Mouse (Mus musculus) MEL (cell line): Measurements from ENCODE around the gene Slc18a3. TPM values are rescaled to one million over a fixed set of nuclear protein-coding genes. Genes with fewer than 3 reads are reported as not detected.

ENCODE experiments used
- DNase-seq: peaks from one replicate; pipeline ENCODE4 v3.0.0; 2011; ENCODE audit warnings: low read depth, low spot score
- H3K27ac ChIP-seq: 2 replicates; pipeline ENCODE4 v1.5.1; 2012; ENCODE audit warnings: low read depth, mild to moderate bottlenecking, control low read depth, low read length, moderate library complexity; ENCODE audit not compliant: control insufficient read depth
- H3K27me3 ChIP-seq, 2 experiments: fragments of 150-350 bp in 1 of 2; sonication (generic) in 1 of 2; 2 replicates each; pipeline ENCODE4 v1.6.1; 2012; ENCODE audit warnings: low read length in 2 of 2, mild to moderate bottlenecking in 2 of 2, improper control_type of control experiment in 1 of 2, moderate library complexity in 1 of 2; ENCODE audit not compliant: insufficient read depth in 2 of 2, control insufficient read depth in 1 of 2
- H3K36me3 ChIP-seq, 2 experiments: 2 replicates each; pipeline ENCODE4 v1.6.1; 2012 to 2014; ENCODE audit warnings: low read length in 2 of 2, improper control_type of control experiment in 1 of 2, inconsistent platforms in 1 of 2, mild to moderate bottlenecking in 1 of 2; ENCODE audit not compliant: insufficient read depth in 2 of 2, control insufficient read depth in 1 of 2
- H3K4me1 ChIP-seq, 2 experiments: fragments of 150-350 bp in 1 of 2; sonication (generic) in 1 of 2; 2 replicates each; pipeline ENCODE4 v1.6.1; 2012; ENCODE audit warnings: low read length in 2 of 2, improper control_type of control experiment in 1 of 2, mild to moderate bottlenecking in 1 of 2; ENCODE audit not compliant: insufficient read depth in 2 of 2, control insufficient read depth in 1 of 2
- H3K4me3 ChIP-seq, 2 experiments: fragments of 150-350 bp in 1 of 2; sonication (generic) in 1 of 2; 2 replicates each; pipeline ENCODE4 v1.5.1; 2012; ENCODE audit warnings: low read depth in 2 of 2, low read length in 2 of 2, mild to moderate bottlenecking in 2 of 2, moderate library complexity in 2 of 2, control low read depth in 1 of 2, improper control_type of control experiment in 1 of 2; ENCODE audit not compliant: control insufficient read depth in 1 of 2, insufficient read depth in 1 of 2
- H3K79me2 ChIP-seq: 2 replicates; pipeline ENCODE4 v1.6.1; 2012; ENCODE audit warnings: mild to moderate bottlenecking, low read length, moderate library complexity; ENCODE audit not compliant: control insufficient read depth, poor library complexity, insufficient read depth
- H3K9ac ChIP-seq: 2 replicates; pipeline ENCODE4 v1.6.1; 2012; ENCODE audit warnings: low read depth, mild to moderate bottlenecking, control low read depth, low read length, moderate library complexity; ENCODE audit not compliant: control insufficient read depth, poor library complexity, severe bottlenecking
- H3K9me3 ChIP-seq: fragments of 150-350 bp; sonication (generic); replicated peaks from 2 replicates; pipeline ENCODE4 v1.6.1; 2012; ENCODE audit warnings: mild to moderate bottlenecking, low read length, improper control_type of control experiment, moderate library complexity; ENCODE audit not compliant: insufficient read depth
- CHD2 ChIP-seq: IDR thresholded peaks from 2 replicates; pipeline ENCODE4 v1.6.1; 2011; ENCODE audit warnings: low read length, improper control_type of control experiment
- ELF1 ChIP-seq: IDR thresholded peaks from 2 replicates; pipeline ENCODE4 v1.6.1; 2014; ENCODE audit warnings: low read depth, mild to moderate bottlenecking, inconsistent platforms, low read length, improper control_type of control experiment, moderate library complexity
- EP300 ChIP-seq, 2 experiments: IDR thresholded peaks; 2 replicates each; pipeline ENCODE4 v1.6.1; 2011; ENCODE audit warnings: improper control_type of control experiment in 2 of 2, low read length in 2 of 2, low read depth in 1 of 2, mild to moderate bottlenecking in 1 of 2
- ETS1 ChIP-seq: IDR thresholded peaks from 2 replicates; pipeline ENCODE4 v1.6.1; 2012; ENCODE audit warnings: low read depth, mild to moderate bottlenecking, inconsistent platforms, low read length, improper control_type of control experiment, moderate library complexity
- GATA1 ChIP-seq: IDR thresholded peaks from 2 replicates; pipeline ENCODE4 v1.6.1; 2011; ENCODE audit warnings: low read depth, low read length, improper control_type of control experiment
- HCFC1 ChIP-seq: IDR thresholded peaks from 2 replicates; pipeline ENCODE4 v1.6.1; 2012; ENCODE audit warnings: low read depth, mild to moderate bottlenecking, inconsistent platforms, low read length, improper control_type of control experiment, moderate library complexity
- POLR2AphosphoS2 ChIP-seq: IDR thresholded peaks from 2 replicates; pipeline ENCODE4 v1.6.1; 2011; ENCODE audit warnings: low read length, improper control_type of control experiment
- POLR2AphosphoS5 ChIP-seq: IDR thresholded peaks from 2 replicates; pipeline ENCODE4 v1.6.1; 2012; ENCODE audit warnings: low read depth, borderline replicate concordance, mild to moderate bottlenecking, inconsistent platforms, low read length, moderate library complexity, mixed read lengths
- RAD21 ChIP-seq: IDR thresholded peaks from 2 replicates; pipeline ENCODE4 v1.6.1; 2011; ENCODE audit warnings: mild to moderate bottlenecking, low read depth, low read length, improper control_type of control experiment
- RCOR1 ChIP-seq: IDR thresholded peaks from 2 replicates; pipeline ENCODE4 v1.6.1; 2012; ENCODE audit warnings: low read depth, mild to moderate bottlenecking, inconsistent platforms, low read length, improper control_type of control experiment
- SIN3A ChIP-seq: IDR thresholded peaks from 2 replicates; pipeline ENCODE4 v1.6.1; 2012; ENCODE audit warnings: low read length, improper control_type of control experiment, inconsistent platforms
- TAL1 ChIP-seq: IDR thresholded peaks from 2 replicates; pipeline ENCODE4 v1.6.1; 2012; ENCODE audit warnings: mild to moderate bottlenecking, inconsistent platforms, low read length, moderate library complexity, mixed read lengths
- TBP ChIP-seq: IDR thresholded peaks from 2 replicates; pipeline ENCODE4 v1.8.0; 2011; ENCODE audit warnings: low read depth, low read length, improper control_type of control experiment
- USF2 ChIP-seq, 2 experiments: IDR thresholded peaks; 2 replicates each; pipeline ENCODE4 v1.6.1; 2011 to 2012; ENCODE audit warnings: improper control_type of control experiment in 2 of 2, low read length in 2 of 2, borderline replicate concordance in 1 of 2, inconsistent platforms in 1 of 2, low read depth in 1 of 2, mild to moderate bottlenecking in 1 of 2; ENCODE audit not compliant: insufficient read depth in 1 of 2
- ZNF384 ChIP-seq: IDR thresholded peaks from 2 replicates; pipeline ENCODE4 v1.6.1; 2012; ENCODE audit warnings: low read depth, mild to moderate bottlenecking, inconsistent platforms, low read length, improper control_type of control experiment
- polyA plus RNA-seq, 2 experiments: library from polyadenylated mRNA; stranded (reverse) in 1 of 2; unstranded in 1 of 2; fragments of >175 nt in 1 of 2; fragments of >200 nt in 1 of 2; gene quantifications; 2 replicates each; pipeline versions ENCODE4 v1.2.1 to v1.2.4; 2012; ENCODE audit warnings: low replicate concordance in 2 of 2, low read depth in 1 of 2; ENCODE audit not compliant: insufficient read length in 2 of 2, insufficient read depth in 1 of 2, missing spikeins in 1 of 2
- total RNA-seq: library from RNA; depleted of rRNA; stranded (reverse); fragments of 300-350 nt; gene quantifications from 2 replicates; pipeline ENCODE4 v1.2.3, GENCODE M21; 2012

Slc18a3 gene
- total and polyA plus RNA-seq, 3 experiments, result not detected

- TF ChIP-seq RCOR1 (no peak), SIN3A (peak; percentile 45; the same call in 1 of the 2 replicates)
Observed at GRCm38 (mm10) chr14:32482061-32482460, 17.4 kb upstream of the Slc18a3 start (continued).

GRCm38 (mm10) chr14:32477581-32477980 lies 12.9 kb upstream of the Slc18a3 start:
- H3K9ac ChIP-seq, result no peak overlapping the region
- no peak for TF ChIP-seq HCFC1
- TF ChIP-seq RAD21, result no peak
- no peak for TF ChIP-seq POLR2AphosphoS2
- TF ChIP-seq GATA1, result no peak
- no peak for TF ChIP-seq CHD2
- TF ChIP-seq USF2 (IDR thresholded peaks at IDR 0.05; ENCODE audit: borderline replicate concordance in 1 of 2, insufficient read depth in 1 of 2, low read depth in 1 of 2, low read length in 2 of 2), result no peak
- no peak for TF ChIP-seq POLR2AphosphoS5
- no peak for TF ChIP-seq EP300 (IDR thresholded peaks at IDR 0.05; ENCODE audit: low read depth in 1 of 2, low read length in 2 of 2)
- H3K27ac ChIP-seq, result no peak overlapping the region
- H3K27me3 ChIP-seq, result peaks cover 3 to 5% of the 10 kb centered on the region in 2 experiments; a peak in 2 of 4 replicates
- H3K9me3 ChIP-seq, result no peaks in the 10 kb centered on the region
- no peak for DNase-seq
- H3K36me3 ChIP-seq, result no peaks in the 10 kb centered on the region
- no peaks in the 10 kb centered on the region for H3K4me1 ChIP-seq
- no peak overlapping the region for H3K4me3 ChIP-seq
- no peaks in the 10 kb centered on the region for H3K79me2 ChIP-seq

- no peak overlapping the region for H3K9ac ChIP-seq
- H3K79me2 ChIP-seq, result no peaks in the 10 kb centered on the region
- H3K4me1 ChIP-seq, result no peaks in the 10 kb centered on the region
- no peak for DNase-seq
- H3K36me3 ChIP-seq, result no peaks in the 10 kb centered on the region
- no peak overlapping the region for H3K4me3 ChIP-seq
- peaks cover 3 to 5% of the 10 kb centered on the region in 2 experiments; a peak in 2 of 4 replicates for H3K27me3 ChIP-seq
- no peak overlapping the region for H3K27ac ChIP-seq
- H3K9me3 ChIP-seq, result no peaks in the 10 kb centered on the region
- TF ChIP-seq TBP, result no peak
- no peak for TF ChIP-seq ZNF384
- TF ChIP-seq CHD2, result no peak
- TF ChIP-seq ETS1, result no peak
- TF ChIP-seq ELF1, result no peak
- no peak for TF ChIP-seq TAL1
Observed at GRCm38 (mm10) chr14:32476559-32476958, 11.9 kb upstream of the Slc18a3 start.
